Mouse (Mus musculus): ENCODE measurements around the gene Amn1.
"Not testable (repeated sequence)": the region's sequence is repeated elsewhere in the genome, so short reads cannot be mapped to it uniquely, and the experiment has no call there.

The Amn1 gene

DNA sequence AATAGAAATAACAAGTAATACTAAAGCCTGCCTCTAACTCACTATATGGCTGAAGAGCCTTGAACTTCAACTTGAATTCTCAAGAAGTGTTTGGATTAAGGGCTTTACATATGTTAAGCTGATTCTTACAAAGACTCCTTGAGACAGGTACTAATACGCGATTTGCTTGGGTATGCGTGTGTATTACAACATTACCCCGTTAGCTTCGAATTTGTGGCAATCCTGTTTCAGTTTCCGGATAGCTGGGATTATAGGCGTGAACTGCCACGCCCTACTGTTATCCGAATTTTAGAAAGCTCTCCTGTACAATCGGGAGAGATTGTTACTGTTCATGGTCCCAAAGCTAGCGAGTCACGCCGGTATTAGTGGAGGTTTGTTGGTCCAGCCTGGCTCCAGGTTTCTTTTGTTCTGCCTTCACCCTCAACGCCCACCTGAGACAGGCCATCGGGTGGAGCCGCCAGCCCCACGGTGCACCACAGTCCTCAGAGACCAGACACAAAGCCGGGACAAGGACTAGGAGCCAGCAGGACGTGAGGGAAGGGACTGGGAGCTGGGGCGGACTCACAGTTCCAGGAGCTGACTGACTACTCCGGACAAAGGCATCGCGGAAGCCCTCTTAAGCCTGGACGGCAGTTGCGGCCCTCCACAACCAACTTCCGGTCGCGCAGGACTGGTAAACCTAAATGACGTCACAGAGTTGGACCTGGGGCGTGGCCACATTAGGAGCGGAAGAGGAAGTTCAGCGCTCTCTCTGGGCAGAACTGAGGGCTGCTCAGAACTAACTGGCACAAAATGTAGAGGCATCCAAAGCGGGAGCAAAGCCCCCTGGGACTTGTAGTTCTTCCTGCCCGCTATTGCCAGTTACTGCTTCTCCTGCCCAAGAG lies at the start of gene Amn1:
Gene Amn1 (minus strand): TSS at position 672 of the 884 bp plus-strand sequence.
- DNase-seq (ENCODE audit: low read depth, low spot score) = peak; percentile 93

GRCm38 (mm10) chr6:149236807-149237206 lies 48.3 kb upstream of the Amn1 start:
- DNase-seq (ENCODE audit: low read depth, low spot score) = no peak

DNA sequence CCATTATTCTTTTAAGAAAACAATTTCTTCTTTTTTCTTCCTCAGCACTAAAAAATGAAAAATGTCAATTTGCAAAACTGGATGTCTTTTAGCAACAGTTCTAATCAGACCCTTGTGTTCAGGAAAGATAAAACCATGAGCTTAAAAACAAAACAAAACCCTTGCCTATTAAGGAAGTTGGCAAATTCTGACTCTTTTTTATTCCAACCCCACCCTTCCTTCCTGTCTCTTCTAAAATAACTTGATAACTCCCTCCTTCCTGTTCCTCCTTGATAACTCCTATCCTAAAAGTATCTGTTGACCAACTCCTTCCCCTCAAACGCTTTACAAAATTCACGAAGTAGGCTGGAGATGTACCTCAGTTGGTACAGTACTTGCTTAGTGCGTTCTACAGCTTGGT lies 45.4 kb upstream of the Amn1 start:
- DNase-seq (ENCODE audit: low read depth, low spot score) = no peak

- no peak for DNase-seq (ENCODE audit: low read depth, low spot score)
Observed at GRCm38 (mm10) chr6:149224751-149225150, 36.2 kb upstream of the Amn1 start.

DNA sequence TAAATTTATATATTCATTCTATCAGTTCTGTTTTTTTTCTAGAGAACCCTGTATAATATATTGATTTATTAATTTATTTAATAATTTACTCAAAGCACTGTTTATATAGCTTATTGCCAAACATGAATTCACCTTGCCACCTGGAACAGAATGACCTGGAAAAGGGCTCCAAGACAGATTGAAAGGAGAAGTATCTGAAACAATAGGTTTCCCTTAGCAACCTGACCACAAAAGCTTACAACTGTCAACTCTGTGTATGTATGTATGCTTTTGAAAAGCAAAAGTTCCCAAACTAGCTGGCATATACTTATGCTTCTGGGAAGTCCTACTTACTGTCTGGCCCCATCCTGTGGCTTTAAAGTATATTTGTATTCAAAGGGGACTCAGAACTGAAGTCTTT lies 32.8 kb upstream of the Amn1 start:
- DNase-seq (ENCODE audit: low read depth, low spot score) = no peak

DNA sequence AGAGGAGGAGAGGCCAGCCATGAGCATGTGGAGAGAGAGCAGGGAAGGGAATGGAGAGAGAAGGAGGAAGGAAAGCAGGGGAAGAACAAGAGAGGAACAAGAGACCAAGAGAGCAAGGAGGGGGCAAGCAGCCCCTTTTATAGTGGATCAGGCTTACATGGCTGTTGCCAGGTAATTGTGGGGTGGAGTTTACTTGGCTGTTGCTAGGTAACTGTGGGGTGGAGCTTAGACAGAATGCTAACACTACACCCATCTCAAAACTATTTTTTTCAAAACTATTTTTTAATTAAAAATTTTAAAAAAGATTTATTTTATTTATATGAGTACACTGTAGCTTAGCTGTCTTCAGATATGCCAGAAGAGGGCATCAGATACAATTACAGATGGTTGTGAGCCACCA lies 10.1 kb upstream of the Amn1 start:
- no peak for DNase-seq (ENCODE audit: low read depth, low spot score)

- DNase-seq (ENCODE audit: low read depth, low spot score) = no peak
Observed at GRCm38 (mm10) chr6:149197116-149197515, 8.6 kb upstream of the Amn1 start.

- DNase-seq (ENCODE audit: low read depth, low spot score) = no peak
Observed at GRCm38 (mm10) chr6:149193276-149193905, 4.9 kb upstream of the Amn1 start.

DNA sequence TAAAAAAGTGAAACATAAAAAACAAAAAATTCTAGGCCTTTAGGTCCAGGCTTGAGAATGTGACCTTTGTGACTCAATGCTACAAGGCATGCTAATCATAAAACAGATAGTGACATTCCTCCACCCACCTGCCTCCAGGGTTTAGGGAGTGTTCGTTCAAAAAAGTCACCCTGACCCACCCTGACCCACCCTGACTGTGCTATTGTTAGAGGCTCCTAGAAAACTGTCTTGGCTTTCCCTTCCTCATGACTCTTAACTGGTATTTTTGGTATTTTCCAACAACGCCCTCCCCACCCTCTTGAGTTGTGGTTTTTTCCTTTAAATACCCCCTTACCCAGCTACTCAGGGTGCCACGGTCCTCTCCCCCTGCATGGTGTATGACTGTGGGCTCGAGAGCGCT lies 3.4 kb upstream of the Amn1 start:
- not testable (repeated sequence) for DNase-seq (ENCODE audit: low read depth, low spot score)

DNA sequence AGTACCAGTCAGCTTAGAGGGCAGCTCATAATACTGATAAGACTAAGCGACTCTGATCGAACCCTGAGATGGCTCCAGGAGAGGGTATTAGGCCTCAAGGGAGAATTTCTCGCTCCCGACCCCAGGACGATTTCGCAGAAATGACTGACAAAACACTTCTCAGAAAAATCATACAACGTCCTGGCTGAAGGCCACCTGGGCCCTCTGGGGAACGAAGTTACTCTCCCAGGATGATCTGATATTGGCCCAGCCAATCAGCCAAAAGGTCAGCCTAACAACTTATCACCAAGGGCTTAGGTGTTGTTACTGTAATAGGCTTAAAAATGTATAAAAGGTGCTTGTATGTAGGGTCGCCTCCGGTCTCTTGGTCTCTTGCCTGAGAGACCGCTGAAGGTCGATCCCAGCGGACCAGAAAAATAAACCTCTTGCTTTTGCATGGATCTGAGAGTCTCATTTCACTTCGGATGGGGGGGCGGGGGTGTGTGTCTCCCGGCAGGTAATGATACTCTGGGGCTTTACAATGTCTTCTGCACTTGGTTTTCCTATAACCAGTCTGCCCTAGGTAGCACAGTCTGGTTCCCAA lies 919 bp upstream of the Amn1 start:
- no peak for DNase-seq (ENCODE audit: low read depth, low spot score)

GRCm38 (mm10) chr6:149188925-149189257 lies 379 bp upstream of the Amn1 start:
- no peak for DNase-seq (ENCODE audit: low read depth, low spot score)

DNA sequence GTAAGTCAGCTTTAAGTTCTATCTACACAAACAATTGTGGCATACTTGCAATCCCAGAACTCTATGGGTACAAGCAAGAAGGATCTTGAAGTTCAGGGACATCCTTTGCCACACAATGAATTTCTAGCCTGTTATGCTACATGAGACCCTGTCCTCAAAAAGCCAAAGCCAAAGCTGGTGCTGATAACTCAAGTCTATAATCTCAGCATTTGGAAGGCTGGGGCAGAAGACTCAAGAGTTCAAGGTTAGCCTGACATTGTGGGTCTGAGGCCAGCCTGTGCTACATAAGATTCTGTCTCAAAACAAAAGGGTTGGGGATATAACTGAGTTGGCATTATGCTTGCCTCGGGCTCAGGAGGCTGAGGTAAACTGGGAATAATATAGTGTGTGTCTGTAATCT lies 1.1 kb downstream of the Amn1 start:
- DNase-seq (ENCODE audit: low read depth, low spot score) = no peak

DNA sequence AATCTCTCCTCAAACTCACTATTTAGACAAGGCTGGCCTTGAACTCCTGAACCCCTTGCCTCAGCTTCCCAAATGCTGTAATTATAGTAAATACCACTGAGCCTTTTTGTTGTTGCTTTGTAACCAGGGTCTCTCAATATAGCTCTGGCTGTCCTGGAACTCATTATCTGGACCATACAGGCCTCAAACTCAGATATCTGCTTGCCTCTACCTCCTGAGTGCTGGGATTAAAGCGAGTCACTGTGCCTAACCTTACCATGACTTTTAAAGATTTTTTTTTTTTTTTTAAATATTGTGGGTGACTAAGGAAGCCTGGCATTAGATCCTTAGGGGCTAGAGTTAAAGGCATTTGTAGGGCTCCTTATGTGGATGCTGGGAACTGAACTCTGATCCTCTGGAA lies 4.5 kb downstream of the Amn1 start:
- DNase-seq (ENCODE audit: low read depth, low spot score) = no peak

DNA sequence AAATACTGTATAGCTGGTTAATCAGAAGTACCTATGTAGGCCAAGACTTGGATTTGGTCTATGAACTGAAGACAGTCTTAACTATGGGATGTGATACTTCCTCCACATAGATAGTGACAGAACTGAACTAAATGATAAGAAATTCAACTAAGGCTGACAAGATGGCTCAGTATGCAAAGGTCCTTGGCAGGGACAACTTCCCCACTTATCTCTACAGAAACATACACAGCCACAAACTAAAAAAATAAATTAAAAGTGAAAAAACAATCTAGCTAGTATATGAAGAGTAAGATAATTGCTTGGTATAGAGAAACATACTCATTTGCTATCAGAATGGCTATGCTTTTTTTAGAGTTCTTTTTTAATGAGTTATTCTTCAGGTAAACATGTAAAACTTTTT lies 9.4 kb downstream of the Amn1 start:
- DNase-seq (ENCODE audit: low read depth, low spot score) = no peak

- DNase-seq (ENCODE audit: low read depth, low spot score) = no peak
Observed at GRCm38 (mm10) chr6:149174932-149175570, 13.5 kb downstream of the Amn1 start.

- DNase-seq (ENCODE audit: low read depth, low spot score) = no peak
Observed at GRCm38 (mm10) chr6:149173831-149174625, 14.5 kb downstream of the Amn1 start.

DNA sequence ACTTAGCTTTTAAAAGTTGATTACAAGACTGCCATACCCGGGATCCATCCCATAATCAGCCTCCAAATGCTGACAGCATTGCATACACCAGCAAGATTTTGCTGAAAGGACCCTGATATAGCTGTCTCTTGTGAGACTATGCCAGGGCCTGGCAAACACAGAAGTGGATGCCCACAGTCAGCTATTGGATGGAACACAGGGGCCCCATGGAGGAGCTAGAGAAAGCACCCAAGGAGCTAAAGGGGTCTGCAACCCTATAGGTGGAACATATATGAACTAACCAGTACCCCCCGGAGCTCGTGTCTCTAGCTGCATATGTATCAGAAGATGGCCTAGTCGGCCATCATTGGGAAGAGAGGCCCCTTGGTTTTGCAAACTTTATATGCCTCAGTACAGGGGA lies 18.5 kb downstream of the Amn1 start:
- DNase-seq (ENCODE audit: low read depth, low spot score) = not testable (repeated sequence)

- DNase-seq (ENCODE audit: low read depth, low spot score) = no peak
Observed at GRCm38 (mm10) chr6:149168436-149168835, 20.1 kb downstream of the Amn1 start.

- DNase-seq (ENCODE audit: low read depth, low spot score) = no peak
Observed at GRCm38 (mm10) chr6:149167672-149168071, 20.8 kb downstream of the Amn1 start.

DNA sequence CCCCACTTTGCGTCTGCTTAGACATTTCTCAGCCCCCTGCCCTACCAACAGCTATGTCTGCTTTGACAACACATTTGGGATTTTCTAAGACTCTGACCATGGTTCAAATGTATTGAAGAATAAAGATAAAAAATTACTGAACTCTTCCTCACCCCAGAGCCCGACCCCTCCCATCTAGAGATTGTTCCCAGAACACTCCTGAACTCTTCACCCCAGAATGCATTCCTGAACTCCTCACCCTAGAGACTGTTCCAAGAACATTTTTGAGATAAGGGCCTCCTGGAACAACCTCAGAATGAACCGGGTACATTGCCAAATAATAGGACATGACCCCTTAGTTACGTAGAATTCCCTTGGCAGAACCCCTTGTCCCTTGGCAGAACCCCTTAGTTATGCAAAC lies 21.5 kb downstream of the Amn1 start:
- not testable (repeated sequence) for DNase-seq (ENCODE audit: low read depth, low spot score)

- DNase-seq (ENCODE audit: low read depth, low spot score) = no peak
Observed at GRCm38 (mm10) chr6:149155031-149155841, 33.3 kb downstream of the Amn1 start.

Data from retina, adult 2 months (tissue).